Mouse (Mus musculus): ENCODE data around the gene Wdr62.

The Wdr62 gene

DNA sequence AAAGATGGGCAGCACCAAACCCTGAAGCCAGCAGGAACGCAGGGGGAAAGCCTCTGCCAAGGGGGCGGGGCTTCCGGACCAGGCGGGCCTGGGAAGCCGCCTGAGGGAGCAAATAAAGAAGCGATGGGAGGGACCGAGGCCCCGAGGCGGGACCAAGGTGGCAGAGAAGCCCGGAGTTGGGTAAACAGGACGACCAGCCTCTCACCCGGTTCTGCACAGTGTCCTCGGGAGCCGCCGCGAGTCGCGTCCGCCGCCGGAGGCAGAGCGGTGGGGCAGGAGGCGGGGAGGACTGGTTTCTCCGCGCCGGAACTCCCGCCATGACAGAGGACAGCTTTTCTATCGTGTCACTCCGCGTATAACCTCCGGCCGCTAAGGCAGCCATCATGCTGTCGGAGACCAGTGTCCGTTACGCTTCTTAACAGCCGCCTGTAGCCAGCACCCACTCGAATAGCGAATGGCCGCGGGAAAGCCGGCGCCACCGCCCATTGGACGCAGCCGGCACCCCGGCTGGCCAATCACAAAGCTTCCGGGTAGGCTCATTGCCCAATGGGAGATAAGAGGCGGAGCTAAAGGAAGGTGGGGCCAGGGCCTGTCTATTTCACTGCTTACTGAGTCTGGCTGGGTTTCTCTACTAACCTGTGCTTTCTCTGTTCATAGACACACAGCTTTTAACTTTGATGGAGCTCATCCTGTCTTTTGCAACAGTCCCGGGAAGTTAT, at the start of gene Wdr62, which contains the start of gene Thap8:
Wdr62 (minus strand) TSS at position 469 of the 719 bp plus-strand sequence.
Thap8 (plus strand) TSS at position 144 of the 719 bp plus-strand sequence.
- DNase-seq (ENCODE audit: low spot score) = peak; percentile 90

DNA sequence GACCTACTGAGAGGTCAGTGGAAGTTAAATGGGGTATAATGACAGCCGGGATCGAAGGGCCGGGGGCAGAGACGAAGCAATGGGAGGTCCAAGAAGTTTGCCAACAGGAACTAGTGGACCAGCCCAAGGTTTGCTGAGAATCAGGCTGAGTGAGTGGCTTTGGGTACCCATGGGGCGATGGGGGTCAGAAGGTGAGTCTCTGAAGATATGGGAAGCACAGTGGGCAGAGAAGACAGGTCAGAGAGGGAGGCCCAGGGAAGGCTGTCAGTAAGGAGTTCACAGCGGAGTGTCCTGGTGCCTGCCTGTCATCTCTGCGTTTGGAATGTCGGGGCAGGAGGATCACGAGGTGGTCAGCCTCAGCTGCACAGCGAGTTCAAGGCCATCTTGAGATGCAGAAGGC, 48.2 kb upstream of the Wdr62 start:
- DNase-seq (ENCODE audit: low spot score) = no peak

DNA sequence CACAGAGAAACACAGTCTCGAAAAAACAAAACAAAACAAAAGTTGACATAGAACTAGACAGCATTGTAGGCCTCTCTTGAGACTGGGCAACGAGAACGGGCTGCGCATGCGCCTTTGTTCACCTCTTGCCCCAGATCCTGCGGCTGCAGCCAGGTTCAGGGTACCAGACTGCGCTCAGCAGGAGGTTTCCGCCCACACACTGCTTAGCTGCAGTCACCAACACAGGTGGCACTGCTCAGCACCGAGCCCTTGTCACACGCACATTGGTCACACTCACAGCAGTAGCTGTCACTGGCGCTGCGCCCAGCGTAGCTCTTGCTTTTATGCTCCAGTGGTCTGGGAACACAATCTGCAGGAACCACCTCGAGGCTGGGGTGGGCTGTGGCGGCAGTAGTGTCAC, 46.9 kb upstream of the Wdr62 start:
- no peak for DNase-seq (ENCODE audit: low spot score)

DNA sequence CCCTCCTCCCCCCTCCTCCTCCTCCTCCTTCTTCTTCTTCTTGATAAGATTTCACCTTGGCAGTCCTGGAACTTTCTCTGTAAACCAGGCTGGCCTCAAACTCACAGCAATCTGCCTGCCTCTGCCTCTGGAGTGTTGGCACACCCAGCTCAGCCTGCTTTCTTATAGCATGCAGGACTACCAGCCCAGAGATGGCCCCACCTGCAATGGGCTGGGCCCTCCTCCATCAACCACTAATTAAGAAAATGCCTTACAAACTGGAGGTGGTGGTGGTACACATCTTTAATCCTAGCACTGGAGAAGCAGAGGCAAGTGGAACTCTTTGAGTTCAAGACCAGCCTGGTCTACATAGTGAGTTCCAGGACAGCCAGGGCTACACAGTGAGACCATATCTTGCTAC, 46.2 kb upstream of the Wdr62 start:
- DNase-seq (ENCODE audit: low spot score) = no peak

DNA sequence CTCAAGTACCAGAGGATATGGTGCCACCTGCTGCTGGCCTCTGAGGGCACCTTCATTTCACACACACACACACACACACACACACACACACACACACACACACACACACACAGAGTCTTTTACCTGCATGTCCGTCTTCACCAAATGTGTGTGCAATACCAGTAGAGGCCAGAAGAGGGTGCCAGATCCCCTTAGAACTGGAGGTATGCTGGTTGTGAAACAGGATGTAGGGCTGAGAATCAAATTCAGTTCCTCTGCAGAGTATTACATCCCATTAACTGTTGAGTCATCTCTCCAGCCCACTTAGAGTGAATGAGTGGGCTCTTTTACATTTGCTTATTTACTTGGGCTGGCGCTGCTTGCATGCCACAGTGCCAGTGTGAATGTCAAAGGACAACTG, 45.1 kb upstream of the Wdr62 start:
- peak; percentile 45 for DNase-seq (ENCODE audit: low spot score)

DNA sequence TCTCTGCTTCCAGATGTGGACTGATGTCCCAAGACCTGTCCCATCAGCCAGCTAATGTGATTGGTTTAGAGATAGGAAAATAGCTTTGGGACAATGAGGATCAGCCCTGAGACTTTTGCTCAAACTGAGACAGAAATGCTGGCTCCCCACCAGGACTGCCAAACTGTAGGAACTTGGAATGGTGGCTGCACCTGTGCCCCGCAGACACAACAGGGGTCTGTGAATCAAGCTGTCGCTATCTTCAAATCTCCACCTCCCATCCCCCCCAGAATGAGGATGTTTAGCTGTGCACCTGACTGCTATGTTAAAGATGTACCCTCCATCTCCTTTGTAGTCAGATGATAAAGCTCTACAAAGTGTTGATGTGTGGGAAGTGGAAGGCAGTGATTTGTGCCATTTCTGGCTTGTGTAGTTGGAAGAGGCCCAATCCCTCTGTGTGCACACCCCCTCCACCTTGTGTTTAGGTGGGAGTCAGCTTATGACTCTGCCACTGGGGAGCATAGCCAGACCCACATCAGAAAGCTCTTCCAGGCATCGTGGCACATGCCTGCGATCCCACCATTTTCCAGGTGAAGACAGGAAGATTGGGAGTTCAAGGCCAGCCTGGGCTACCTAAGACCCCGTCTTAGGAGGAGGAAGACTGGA, 44.2 kb upstream of the Wdr62 start:
- no peak for DNase-seq (ENCODE audit: low spot score)

DNA sequence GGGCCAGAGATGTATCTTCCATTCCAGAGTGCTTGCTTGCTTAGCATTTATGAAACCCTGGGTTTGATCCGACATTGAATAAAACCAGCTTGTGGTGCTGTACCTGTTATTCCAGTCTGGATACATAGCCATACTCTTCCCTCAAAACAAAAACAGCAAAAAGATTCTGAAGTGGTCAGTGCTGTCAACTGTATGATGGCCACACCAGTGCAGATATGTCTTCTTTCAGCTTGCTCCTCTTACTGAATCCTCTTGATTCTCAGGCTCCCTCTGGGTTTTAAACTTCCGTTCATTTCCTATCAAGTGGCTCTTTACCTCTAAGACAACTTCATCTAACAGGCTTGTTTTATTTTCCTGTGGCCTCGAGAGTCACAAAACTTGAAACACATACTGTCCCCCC, 43.6 kb upstream of the Wdr62 start, which contains the start of gene Sdhaf1:
Sdhaf1 (minus strand) TSS at position 101 of the 400 bp plus-strand sequence.
- no peak for DNase-seq (ENCODE audit: low spot score)

DNA sequence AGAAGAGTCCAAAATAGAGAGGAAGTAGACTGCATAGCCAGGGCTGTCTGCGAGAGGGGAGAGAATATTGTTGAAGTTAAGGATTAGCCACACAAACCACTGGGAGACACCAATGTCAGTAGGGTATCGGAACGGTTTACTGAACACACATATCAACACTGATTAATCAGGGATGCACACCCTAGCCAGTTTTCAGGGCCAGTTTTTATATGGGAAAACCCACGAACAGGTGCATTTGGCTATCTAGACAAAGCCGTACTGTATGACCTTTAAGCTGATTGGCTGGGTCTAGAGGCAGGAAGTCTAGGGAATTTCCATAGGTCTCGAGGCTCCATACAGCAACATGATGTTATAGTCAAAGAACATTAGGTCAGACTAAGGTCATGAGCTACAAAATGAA, 42.6 kb upstream of the Wdr62 start:
- DNase-seq (ENCODE audit: low spot score) = no peak

DNA sequence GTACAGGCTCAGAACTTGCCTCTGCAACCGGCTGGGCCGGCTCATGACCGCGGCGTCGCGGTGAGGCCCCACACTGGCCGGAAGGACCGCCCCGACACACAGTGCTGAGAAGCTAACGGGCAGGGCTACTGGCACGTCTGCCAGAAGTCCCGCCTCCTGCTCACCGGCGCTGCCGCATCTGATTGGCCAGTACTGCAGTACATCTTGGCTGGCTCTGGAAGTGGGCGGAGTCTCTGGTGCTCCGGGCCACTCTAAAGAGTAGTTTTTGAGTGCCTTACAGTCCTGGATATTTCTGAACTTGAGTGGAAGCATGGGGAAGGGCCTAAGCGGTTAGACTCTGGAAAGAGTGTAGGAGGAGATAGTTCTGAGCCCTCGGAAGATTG, 42.1 kb upstream of the Wdr62 start:
- peak; percentile 95 for DNase-seq (ENCODE audit: low spot score)

DNA sequence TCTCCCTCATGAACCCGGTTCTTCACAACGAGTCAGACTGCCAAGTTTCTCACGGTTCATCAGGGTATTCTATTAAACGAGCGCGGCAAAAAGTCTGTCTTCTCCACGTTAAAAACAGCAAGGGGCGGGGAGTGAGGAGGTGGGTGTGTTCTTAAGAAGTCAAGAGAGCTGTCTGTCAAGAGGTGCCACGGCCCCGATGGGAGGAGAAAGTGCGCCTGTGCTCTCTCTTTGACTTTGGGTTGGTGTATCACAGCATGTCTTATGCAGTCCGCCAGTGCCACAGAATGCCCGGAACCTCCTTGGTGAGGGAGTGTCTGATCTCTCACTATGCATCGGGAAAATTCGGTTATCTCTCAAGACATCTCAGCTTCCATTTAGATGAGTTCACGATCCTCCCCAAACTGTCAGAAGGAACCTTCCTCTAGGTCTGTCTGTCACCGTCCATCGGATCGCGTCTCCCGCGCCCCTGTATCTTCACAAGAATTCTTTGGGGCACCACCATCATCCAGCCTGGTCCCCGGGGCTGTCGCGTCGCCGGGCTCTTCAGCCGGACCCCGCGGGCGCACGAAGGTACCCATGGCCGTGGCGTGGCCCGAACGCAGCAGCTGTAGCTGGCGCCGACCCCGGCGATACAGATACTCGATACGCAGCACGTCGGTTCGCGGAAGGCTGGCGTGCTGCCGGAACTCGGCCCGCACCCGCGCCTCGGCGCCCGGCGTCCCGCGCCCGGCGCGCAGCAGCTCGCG, 41.5 kb upstream of the Wdr62 start, which contains the start of gene E130208F15Rik:
E130208F15Rik (plus strand) TSS at position 202 of the 746 bp plus-strand sequence.
- DNase-seq (ENCODE audit: low spot score) = peak; percentile 29

DNA sequence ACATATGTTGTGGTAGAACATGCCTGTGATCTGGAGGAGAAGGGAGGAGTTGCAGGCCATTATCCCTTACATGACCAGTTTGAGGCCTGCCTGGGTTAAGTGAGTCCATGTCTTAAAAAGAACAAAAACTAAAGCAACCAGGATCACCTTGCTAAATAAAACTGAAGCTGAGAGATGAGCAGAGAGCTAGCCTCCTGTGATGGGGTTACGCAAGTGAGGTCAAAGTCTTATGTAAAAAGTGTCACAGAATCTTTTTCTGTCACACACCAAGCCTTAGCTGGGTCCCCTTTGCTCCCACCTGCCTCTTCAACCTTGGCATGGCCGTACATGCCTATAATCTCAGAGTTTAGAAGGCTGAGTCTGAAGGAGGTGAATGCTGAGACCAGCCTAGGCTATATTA, 40.7 kb upstream of the Wdr62 start:
- DNase-seq (ENCODE audit: low spot score) = no peak

DNA sequence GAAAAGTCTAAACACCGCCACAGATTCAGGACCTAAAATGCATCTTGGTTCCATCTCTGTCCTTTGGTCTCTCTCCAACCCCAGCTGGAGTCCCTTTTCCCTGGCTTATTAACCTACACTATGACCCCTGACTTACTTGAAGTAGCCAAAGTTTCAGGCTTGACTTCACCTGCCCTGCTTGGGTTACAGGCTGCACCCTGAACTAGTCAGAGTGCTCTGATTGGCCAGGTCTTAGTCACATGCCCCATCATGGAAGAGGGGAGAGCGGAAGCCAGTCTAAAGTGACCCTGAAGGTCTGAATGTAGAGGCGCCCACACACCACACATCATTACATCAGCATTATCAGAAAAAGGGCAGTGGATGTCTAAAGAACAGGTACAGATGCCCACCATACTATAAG, 37.9 kb upstream of the Wdr62 start:
- no peak for DNase-seq (ENCODE audit: low spot score)

DNA sequence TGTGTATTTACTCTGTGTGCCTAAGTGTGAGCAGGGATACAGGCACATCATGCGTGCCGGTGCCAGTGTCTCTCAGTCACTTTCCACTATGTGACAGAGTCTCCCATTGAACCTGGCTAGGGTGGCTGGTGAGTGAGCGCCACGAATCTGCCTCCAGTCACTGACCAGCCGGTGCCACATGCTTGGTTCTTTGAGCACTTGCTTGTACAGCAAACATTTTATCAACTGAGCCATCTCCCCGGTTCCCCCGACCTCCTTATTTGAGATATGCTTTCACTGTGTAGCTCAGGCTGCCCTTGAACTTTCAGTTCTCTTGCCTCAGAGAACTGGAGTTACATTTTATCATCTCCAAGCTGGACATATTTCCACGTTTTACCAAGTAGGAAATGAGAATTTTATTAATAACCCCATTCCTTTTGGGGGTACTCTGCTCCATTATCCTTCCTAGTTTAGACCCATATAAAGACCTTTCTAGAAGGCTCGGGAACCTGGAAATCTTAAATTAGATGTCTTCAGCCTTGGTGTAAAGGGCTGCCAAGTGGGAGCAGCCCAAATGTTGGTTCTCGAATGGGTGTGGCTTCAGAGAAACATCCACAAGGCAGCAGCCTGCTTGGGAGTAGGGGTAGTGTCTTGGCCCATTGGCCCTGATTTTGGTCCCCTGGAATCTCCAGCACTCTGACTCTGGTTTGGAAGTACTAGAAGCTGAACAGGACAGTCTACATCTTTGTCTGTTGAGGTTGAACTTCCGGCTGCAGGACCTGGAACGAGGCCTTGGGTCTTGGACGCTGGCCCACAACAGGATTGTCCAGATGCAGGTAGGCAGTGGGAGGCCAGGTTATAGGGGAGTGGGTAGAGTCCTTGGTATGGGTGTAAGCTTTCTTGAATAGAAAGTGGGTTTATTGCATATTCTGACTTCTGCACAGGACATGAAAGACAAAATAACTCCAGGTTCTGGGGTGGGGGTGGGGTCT, 35.6 kb upstream of the Wdr62 start:
- no peak for DNase-seq (ENCODE audit: low spot score)

DNA sequence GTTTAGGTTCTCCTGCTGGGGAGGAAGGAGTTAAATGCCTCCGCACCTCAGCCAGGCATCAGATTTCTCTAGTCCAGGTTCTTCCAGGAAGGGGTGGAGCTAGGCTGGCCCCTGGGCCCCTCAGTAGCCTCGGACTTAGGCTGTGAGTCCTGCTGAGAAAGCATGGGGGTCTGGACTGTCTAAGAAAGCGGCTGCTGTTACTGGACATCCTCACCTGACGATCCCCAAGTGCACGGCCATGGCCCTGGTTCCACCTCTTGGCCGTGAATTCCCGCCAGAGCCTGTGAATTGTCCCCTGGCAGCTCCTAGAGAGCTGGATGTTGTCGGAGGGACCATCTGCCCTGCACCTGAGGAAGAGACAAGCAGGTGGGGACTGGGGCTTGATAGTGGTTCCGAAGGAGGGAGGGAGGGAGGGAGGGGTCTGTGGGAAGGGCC, 34.5 kb upstream of the Wdr62 start, which contains the start of gene Syne4:
Syne4 (plus strand) TSS at position 87 of the 435 bp plus-strand sequence.
- no peak for DNase-seq (ENCODE audit: low spot score)

DNA sequence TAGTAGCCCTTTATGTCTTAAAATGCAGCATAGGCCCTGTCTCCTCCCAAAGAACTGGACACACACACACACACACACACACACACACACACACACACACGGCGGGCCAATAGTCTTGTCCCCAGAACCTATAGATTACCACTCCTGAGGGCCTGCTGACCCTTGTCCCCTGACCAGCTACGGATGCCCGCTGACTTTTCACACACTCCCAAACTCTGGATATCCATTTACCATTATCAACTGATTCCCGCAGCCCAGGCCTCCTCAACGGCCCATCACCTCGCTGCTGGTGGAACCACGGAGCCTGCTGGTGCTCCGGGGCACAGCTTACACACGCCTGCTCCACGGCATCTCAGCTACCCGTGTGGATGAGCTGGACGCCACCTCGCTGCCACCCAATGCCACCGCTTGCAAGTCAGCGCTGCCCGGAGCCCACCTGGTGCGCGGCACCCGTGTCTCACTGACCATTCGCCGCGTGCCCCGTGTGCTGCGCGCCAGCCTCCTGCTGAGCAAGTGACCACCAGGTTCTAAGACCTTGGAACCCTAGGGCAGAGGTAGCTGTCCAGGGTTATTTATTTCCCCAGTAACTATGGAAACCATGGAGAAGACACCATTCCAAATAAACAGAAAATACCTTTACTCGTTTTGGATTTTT, 33.6 kb upstream of the Wdr62 start:
- DNase-seq (ENCODE audit: low spot score) = no peak

DNA sequence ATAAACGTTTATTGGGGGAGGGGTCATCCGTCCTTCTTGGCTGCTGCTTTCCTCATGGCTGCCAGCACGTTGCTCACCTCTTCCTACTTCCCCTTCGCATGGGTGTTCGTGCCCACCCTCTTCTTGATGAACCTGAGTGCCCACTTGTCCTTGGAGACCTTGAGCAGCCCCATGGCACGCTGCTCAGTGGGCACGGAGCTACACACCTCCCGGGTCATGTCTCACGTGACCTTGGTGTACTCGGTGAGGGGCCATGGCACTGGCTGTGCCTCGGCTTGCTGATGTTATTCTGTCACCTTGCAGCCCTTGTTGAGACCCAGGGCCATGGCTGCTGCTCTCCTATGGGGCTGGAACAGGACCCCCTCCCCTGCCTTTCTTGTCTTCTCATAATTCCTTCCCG, 29.9 kb upstream of the Wdr62 start:
- DNase-seq (ENCODE audit: low spot score) = no peak

DNA sequence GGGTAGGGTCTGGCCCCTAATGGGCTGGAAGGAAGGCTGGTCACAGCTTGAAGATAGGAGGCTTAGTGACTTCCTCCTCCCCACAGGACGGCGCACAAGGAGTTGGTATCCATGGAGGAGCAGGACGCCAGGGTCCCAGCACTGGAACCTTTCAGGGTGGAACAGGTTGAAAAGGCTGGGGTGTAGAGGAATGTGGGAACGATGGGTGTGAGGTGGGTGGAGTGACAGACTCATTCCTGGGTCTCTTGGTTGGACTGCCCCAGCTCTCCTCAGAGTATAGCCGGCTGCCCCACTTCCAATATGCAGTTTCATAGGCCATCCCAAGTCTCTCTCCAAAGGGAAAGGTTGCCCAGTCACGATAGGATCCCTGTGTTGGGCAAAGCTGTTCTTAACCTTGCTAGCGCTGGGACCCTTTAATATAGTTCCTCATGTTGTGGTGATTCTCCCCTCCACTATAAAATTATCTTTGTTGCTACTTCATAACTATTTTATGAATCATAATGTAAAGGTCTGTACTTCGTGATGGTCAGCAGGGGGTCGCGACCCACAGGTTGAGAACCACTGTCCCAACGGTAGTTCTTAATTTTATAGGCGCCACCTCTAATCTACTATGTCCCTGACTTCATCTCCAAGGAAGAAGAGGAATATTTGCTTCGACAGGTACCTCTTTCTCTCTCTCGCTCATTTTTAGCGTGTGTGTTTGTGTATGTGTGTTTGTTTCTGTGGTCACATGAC, 29.3 kb upstream of the Wdr62 start:
- no peak for DNase-seq (ENCODE audit: low spot score)

DNA sequence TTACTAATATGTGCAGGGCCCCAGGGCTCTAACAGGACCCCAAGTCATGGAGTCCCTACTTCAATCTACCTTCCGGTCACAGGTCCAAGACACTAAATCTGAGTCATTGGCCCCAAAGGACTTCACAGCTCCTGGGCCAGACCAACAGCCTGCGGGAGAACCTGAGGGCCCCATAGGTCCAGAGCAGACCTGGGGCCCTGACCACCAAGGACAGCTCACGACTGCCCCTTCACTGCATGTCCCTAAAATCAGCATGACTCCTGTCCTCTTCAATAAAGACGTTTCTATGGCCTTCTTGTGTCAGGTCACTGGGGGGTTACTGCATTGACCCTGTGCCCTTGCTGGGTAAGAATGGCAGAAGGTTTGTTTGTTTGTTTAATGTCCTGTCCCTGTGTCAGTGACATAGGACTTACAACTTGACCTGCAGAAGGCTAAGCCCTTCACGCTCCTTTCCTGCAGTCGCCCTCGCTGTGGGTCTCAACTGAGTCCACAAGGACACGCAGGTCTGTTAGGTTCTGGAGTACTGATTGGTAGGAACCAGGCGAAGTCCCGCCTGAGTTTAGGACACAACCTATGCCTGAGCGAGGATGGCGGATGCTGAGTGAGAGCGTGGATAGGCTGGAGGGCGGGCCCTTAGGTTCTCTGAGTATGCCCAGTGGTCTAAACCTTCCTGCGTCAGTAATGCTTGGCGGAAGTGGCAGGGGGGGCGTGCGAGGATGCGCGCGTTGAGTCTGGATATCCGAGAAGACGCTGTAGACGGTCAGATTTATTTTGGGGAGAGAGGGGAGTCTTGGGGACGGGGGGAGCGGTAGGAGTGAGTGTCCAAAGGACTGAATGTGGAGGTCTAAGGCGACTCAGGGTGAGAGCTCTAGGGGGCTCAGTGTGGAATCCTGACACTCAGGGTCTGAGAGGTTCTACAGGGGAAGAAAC, 28.1 kb upstream of the Wdr62 start, which contains the start of gene Alkbh6:
Alkbh6 (plus strand) TSS at position 642 of the 930 bp plus-strand sequence.
- DNase-seq (ENCODE audit: low spot score) = peak; percentile 82
